Mouse (Mus musculus): ENCODE data around the gene Nr1d1. TPM values are rescaled to one million over a fixed set of nuclear protein-coding genes. Genes with fewer than 3 reads are reported as not detected.
A peak's percentile ranks its signal among the peaks of the same experiment; 100 is the strongest.

The Nr1d1 gene
- total and polyA plus RNA-seq, 3 experiments: 35.5 to 208 (median 111) TPM

GRCm38 (mm10) chr11:98735111-98735510 lies 40.0 kb downstream of the Nr1d1 start:
- no peaks in the 10 kb centered on the region for H3K27me3 ChIP-seq (ENCODE audit: control insufficient read depth, insufficient read depth, low read length)
- no peak overlapping the region for H3K27ac ChIP-seq
- peaks cover under 1% of the 10 kb centered on the region; the same call in 1 of the 2 replicates for H3K4me1 ChIP-seq (ENCODE audit: control insufficient read depth, insufficient read depth, low read length)
- no peaks in the 10 kb centered on the region for H3K36me3 ChIP-seq (ENCODE audit: control insufficient read depth, insufficient read depth, low read length)
- H3K79me2 ChIP-seq (replicated peaks; ENCODE audit: control insufficient read depth, insufficient read depth, low read length): no peaks in the 10 kb centered on the region
- TF ChIP-seq POLR2A (IDR thresholded peaks at IDR 0.05; ENCODE audit: insufficient read depth, low read depth, low read length) (no peak), EP300 (IDR thresholded peaks at IDR 0.05; ENCODE audit: insufficient read depth, low read depth, low read length) (no peak), CTCF (IDR thresholded peaks at IDR 0.05) (no peak)
- H3K4me3 ChIP-seq: no peak overlapping the region
- 85% methylated on average over 4 of the region's 4 CpGs for WGBS
- no peak for DNase-seq
- intact Hi-C loops (cut with DNase I): loop anchor here (5.0 kb wide), 1 partner anchor 33 kb away; the partner anchor contains the start of gene Csf3
- no peak overlapping the region for H3K9ac ChIP-seq (ENCODE audit: low read depth, low read length)

GRCm38 (mm10) chr11:98734020-98734419 lies 41.1 kb downstream of the Nr1d1 start:
- peak in 1 of 2 experiments; percentile 18 for DNase-seq
- no peaks in the 10 kb centered on the region for H3K36me3 ChIP-seq (ENCODE audit: control insufficient read depth, insufficient read depth, low read length)
- 84% methylated on average over 3 of the region's 3 CpGs for WGBS
- H3K27ac ChIP-seq: no peak overlapping the region
- H3K9ac ChIP-seq (ENCODE audit: low read depth, low read length): no peak overlapping the region
- intact Hi-C loops (cut with DNase I): no loop called here
- TF ChIP-seq EP300 (IDR thresholded peaks at IDR 0.05; ENCODE audit: insufficient read depth, low read depth, low read length) (no peak), CTCF (IDR thresholded peaks at IDR 0.05) (peak; percentile 58), POLR2A (IDR thresholded peaks at IDR 0.05; ENCODE audit: insufficient read depth, low read depth, low read length) (no peak)
- no peaks in the 10 kb centered on the region; the same call in 1 of the 2 replicates for H3K4me1 ChIP-seq (ENCODE audit: control insufficient read depth, insufficient read depth, low read length)
- H3K4me3 ChIP-seq: no peak overlapping the region
- no peaks in the 10 kb centered on the region for H3K27me3 ChIP-seq (ENCODE audit: control insufficient read depth, insufficient read depth, low read length)
- no peaks in the 10 kb centered on the region for H3K79me2 ChIP-seq (replicated peaks; ENCODE audit: control insufficient read depth, insufficient read depth, low read length)

- H3K4me1 ChIP-seq (ENCODE audit: control insufficient read depth, insufficient read depth, low read length): no peaks in the 10 kb centered on the region; the same call in 1 of the 2 replicates
- intact Hi-C loops (cut with DNase I): no loop called here
- no peaks in the 10 kb centered on the region for H3K27me3 ChIP-seq (ENCODE audit: control insufficient read depth, insufficient read depth, low read length)
- H3K79me2 ChIP-seq (replicated peaks; ENCODE audit: control insufficient read depth, insufficient read depth, low read length): no peaks in the 10 kb centered on the region
- H3K4me3 ChIP-seq: no peak overlapping the region
- 0 out of 2 replicates have a peak overlapping the region, but pooled peaks have one; percentile 17 for H3K27ac ChIP-seq
- peak in 1 of 2 experiments; percentile 25 for DNase-seq
- no peaks in the 10 kb centered on the region; the same call in 1 of the 2 replicates for H3K36me3 ChIP-seq (ENCODE audit: control insufficient read depth, insufficient read depth, low read length)
- no peak overlapping the region for H3K9ac ChIP-seq (ENCODE audit: low read depth, low read length)
- TF ChIP-seq CTCF (IDR thresholded peaks at IDR 0.05): no peak
- whole genome bisulfite sequencing: 29% methylated on average over 5 of the region's 5 CpGs
Observed at GRCm38 (mm10) chr11:98731134-98731533, 44.0 kb downstream of the Nr1d1 start.

- no peaks in the 10 kb centered on the region; the same call in 1 of the 2 replicates for H3K4me1 ChIP-seq (ENCODE audit: control insufficient read depth, insufficient read depth, low read length)
- WGBS: 34% methylated on average over 4 of the region's 4 CpGs
- intact Hi-C loops (cut with DNase I): no loop called here
- H3K9ac ChIP-seq (ENCODE audit: low read depth, low read length): no peak overlapping the region
- DNase-seq: peak in 1 of 2 experiments; percentile 15
- no peak for TF ChIP-seq CTCF (IDR thresholded peaks at IDR 0.05)
- TF ChIP-seq POLR2A (IDR thresholded peaks at IDR 0.05; ENCODE audit: insufficient read depth, low read depth, low read length): no peak
- TF ChIP-seq EP300 (IDR thresholded peaks at IDR 0.05; ENCODE audit: insufficient read depth, low read depth, low read length): no peak
- no peaks in the 10 kb centered on the region for H3K27me3 ChIP-seq (ENCODE audit: control insufficient read depth, insufficient read depth, low read length)
- H3K79me2 ChIP-seq (replicated peaks; ENCODE audit: control insufficient read depth, insufficient read depth, low read length): no peaks in the 10 kb centered on the region
- no peaks in the 10 kb centered on the region; the same call in 1 of the 2 replicates for H3K36me3 ChIP-seq (ENCODE audit: control insufficient read depth, insufficient read depth, low read length)
- no peak overlapping the region for H3K4me3 ChIP-seq
- H3K27ac ChIP-seq: 0 out of 2 replicates have a peak overlapping the region, but pooled peaks have one; percentile 17
Observed at GRCm38 (mm10) chr11:98730727-98731126, 44.4 kb downstream of the Nr1d1 start.

GRCm38 (mm10) chr11:98729119-98729588 lies 46.0 kb downstream of the Nr1d1 start, which contains the start of gene Med24:
Gene Med24, minus strand, starts transcription at chr11:98729435.
- peak within 1 kb of the TSS; percentile 59 for H3K9ac ChIP-seq (ENCODE audit: low read depth, low read length)
- peak within 1 kb of the TSS; percentile 70 for H3K27ac ChIP-seq
- DNase-seq: peak; percentile 84 to 91
- H3K79me2 ChIP-seq (replicated peaks; ENCODE audit: control insufficient read depth, insufficient read depth, low read length): no peaks in the 10 kb centered on the region
- under 1% methylated on average over 16 of the region's 16 CpGs for WGBS
- TF ChIP-seq CTCF (IDR thresholded peaks at IDR 0.05) (no peak), POLR2A (IDR thresholded peaks at IDR 0.05; ENCODE audit: insufficient read depth, low read depth, low read length) (peak; percentile 76), EP300 (IDR thresholded peaks at IDR 0.05; ENCODE audit: insufficient read depth, low read depth, low read length) (peak; percentile 77; the same call in 1 of the 2 replicates)
- H3K4me1 ChIP-seq (ENCODE audit: control insufficient read depth, insufficient read depth, low read length): no peaks in the 10 kb centered on the region; the same call in 1 of the 2 replicates
- intact Hi-C loops (cut with DNase I): no loop called here
- no peaks in the 10 kb centered on the region for H3K27me3 ChIP-seq (ENCODE audit: control insufficient read depth, insufficient read depth, low read length)
- peak within 1 kb of the TSS; percentile 83 for H3K4me3 ChIP-seq
- no peaks in the 10 kb centered on the region; the same call in 1 of the 2 replicates for H3K36me3 ChIP-seq (ENCODE audit: control insufficient read depth, insufficient read depth, low read length)

GRCm38 (mm10) chr11:98725926-98726506 lies 49.1 kb downstream of the Nr1d1 start:
- Histone ChIP-seq H3K36me3 (ENCODE audit: control insufficient read depth, insufficient read depth, low read length) (no peaks in the 10 kb centered on the region; the same call in 1 of the 2 replicates), H3K79me2 (replicated peaks; ENCODE audit: control insufficient read depth, insufficient read depth, low read length) (no peaks in the 10 kb centered on the region), H3K27ac (no peak overlapping the region), H3K27me3 (ENCODE audit: control insufficient read depth, insufficient read depth, low read length) (no peaks in the 10 kb centered on the region), H3K9ac (ENCODE audit: low read depth, low read length) (no peak overlapping the region), H3K4me1 (ENCODE audit: control insufficient read depth, insufficient read depth, low read length) (peaks cover 6% of the 10 kb centered on the region), H3K4me3 (no peak overlapping the region)
- intact Hi-C loops (cut with DNase I): no loop called here
- DNase-seq: peak in 1 of 2 experiments; percentile 14
- 94% methylated on average over 15 of the region's 15 CpGs for WGBS
- TF ChIP-seq CTCF (IDR thresholded peaks at IDR 0.05) (no peak), POLR2A (IDR thresholded peaks at IDR 0.05; ENCODE audit: insufficient read depth, low read depth, low read length) (no peak), EP300 (IDR thresholded peaks at IDR 0.05; ENCODE audit: insufficient read depth, low read depth, low read length) (no peak)

Measured in heart, adult 2 months (tissue).